Mouse (Mus musculus) lung, postnatal 25 days (tissue): ENCODE data around the gene Fam78b.

Experiments
- DNase-seq: peaks from one replicate; pipeline ENCODE4 v3.0.0; 2022; ENCODE audit warnings: low spot score

Gene Fam78b

DNA sequence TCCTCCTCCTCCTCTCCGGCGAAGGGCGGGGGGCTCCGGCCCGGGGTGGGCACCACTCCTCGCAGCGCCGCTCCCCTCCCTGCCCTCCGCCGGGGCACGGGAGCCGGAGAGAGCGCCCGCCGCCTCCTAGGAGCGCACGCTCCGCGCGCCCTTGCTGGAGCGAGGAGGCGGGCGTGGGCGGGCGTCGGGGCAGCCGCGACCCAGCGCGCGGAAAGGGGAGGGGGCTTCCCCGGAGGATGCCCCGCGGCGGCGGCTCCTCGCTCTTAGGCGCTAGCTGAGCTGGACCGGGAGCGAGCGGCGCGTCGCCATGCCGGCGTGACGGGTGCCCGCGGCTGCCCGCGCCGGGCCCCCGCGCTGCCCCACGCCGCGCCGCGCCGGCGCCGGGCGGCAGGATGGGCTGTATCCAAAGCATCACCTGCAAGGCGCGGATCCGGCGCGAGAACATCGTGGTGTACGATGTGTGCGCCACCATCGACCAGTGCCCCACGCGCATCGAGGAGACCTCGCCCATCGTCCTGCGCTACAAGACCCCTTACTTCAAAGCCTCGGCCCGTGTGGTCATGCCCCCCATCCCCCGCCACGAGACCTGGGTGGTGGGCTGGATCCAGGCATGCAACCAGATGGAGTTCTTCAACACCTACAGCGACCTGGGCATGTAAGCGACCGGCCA lies at the start of gene Fam78b:
TSS of gene Fam78b (plus strand) at position 244 of the 670 bp plus-strand sequence.
- no peak for DNase-seq

DNA sequence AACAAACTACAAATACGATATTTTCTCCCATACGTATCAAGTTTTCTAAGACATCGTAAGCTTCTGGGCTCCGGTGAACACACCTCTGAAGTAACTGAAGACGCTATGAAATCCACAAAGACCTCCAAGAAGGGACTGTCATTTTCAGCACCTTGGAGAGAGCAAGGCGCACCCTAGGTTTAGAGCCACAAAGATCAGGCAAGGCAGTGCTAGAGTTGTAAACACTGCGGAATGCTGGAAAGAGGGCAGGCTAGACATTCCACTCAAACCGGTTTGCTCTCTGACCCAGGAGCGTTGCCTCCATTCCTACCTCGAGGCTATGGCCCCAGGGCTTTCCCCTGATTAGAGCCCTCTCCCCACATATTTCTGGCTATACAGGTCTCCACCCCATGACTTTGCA lies 36.7 kb upstream of the Fam78b start:
- DNase-seq = no peak

DNA sequence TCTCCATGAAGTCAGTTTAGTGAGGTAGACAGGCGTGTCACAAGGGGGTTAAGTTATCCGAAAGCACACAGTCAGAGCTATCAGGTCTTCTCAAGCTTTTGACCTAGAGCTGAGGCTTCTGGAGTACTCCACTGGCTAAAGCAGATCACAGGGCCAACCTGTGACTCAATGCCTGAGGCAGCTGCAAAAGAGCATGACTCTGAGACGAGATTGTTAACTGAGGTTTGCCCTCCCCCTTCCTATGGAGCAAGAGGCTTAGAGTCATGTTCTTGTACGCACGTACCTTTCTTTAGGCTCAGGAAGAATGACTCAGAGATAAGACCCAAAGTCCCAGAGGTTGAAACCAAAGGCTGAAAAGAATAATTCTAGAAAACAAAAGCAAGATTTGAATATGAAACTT lies 32.9 kb upstream of the Fam78b start:
- DNase-seq = no peak

DNA sequence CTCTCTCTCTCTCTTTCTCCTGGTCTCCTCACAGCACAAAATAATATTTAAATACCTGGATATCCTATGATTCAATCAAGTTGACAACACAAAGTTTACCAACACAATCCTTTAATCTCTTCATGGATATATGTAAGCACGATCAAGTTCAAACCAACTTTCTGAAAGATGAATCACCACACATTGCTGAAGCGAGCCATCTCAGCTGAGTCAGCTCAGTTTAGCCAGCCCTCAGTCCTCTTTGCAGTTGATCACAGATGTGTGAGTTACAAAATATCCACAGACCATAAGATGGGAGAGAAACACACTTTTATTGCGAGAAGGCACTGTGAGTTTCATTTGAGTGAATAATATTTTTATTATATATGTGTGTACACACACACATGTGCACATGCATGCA lies 27.5 kb upstream of the Fam78b start:
- DNase-seq = no peak

DNA sequence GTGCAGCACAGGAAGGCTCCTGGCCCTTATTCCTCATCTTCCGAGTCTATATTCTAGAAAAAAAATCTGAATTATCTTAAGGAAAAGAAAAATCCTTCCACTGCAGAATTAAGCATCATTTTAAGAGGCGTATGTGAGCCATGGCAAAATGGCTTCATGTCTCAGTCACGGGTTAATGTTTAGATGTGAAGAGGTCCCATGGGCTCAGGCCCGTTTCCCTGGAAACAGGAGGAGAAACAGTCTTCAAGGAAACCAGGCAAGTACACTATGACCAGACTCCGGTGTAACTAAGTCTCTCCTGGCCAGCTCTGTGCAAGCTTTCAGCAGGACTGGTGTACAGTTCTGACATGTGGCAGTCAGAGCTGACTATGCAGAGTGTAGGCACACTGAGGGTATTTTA lies 22.6 kb upstream of the Fam78b start:
- no peak for DNase-seq

DNA sequence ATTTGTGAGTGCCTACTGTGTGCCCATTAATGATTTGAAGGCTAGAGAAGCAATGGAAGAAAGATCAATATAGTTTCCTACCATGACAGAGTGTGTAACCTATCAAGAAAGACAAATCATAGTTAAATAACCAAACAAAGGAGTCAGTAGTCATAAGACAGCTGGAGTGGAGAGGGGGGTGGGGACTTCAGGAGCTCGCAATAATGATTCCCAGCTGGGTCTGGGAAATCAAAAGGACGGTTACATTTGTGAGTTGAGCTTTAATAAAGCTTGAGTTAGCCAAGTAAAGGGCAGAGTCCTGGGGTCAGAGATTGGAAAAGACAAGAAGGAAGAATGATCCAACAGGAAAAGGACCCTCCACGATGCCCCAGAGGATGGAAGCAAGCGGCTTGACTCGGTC lies 7.0 kb upstream of the Fam78b start:
- DNase-seq = no peak

DNA sequence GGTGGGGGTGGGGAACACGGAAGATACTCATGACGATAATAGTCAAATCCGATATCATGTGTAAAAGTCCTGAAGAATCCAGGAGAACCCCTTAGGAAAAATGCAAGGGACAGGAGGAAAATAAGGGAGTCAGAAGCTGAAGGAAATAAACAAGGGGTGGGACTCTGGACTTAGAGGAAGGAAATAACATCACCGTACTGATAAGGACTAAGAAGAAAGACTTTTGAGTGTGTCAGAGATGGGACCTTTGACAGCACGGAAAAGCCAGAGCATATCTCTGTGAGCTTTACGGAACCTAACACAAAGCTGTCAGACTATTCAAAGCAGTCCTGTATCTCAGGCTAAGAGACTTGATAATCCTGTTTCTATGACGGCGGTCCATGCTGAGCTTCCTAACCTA lies 5.0 kb upstream of the Fam78b start:
- no peak for DNase-seq

DNA sequence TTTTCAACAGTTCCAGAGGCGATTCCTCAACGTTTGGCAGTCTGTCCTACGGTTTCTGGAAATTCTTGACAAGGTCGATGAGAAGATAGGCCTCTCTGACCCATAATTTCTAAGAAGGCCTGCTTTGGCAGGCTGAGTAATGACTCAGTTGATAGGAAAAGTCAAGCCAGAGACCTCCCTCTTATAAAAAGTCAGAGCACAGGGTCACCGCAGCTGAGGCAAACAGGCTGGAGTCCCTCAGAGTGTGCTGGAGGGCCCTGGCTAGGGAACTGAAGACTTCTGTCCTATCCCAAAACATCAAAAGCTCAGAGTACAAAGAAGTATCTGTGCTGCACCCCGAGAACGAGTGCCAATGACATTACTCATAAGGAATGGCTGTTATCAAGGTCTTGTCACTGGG lies 4.4 kb upstream of the Fam78b start:
- no peak for DNase-seq

DNA sequence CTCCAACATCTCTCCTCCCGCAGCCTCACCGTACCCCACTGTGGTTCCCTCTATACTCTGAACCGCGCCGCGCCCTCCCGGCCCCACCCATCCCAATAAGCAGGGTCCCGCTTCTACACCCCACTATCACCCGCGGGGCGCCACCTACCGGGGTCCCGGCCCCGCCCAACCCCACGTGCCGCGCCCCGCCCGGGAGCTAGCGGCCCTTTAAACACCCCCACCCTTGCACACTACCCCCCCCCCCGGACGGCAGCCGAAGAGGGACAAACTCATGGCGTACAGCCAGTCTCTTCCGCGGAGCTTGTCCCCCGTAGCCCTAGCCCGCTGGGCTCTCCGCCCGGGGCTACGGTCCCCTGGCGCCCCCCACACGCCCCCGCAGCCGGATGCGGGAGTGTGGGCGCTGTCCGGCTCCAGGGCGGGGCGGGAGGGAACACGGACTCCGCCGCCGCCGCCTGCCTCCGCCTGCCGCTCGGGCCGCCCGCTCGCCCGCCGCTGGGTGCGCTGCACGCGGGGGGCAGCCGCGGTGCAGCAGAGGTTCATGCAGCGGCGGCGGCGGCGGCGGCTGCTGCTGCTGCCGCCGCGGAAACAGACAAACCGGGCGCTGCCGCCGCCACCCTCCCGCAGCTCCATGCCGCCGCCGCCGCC lies 566 bp upstream of the Fam78b start:
- DNase-seq = peak; percentile 61

DNA sequence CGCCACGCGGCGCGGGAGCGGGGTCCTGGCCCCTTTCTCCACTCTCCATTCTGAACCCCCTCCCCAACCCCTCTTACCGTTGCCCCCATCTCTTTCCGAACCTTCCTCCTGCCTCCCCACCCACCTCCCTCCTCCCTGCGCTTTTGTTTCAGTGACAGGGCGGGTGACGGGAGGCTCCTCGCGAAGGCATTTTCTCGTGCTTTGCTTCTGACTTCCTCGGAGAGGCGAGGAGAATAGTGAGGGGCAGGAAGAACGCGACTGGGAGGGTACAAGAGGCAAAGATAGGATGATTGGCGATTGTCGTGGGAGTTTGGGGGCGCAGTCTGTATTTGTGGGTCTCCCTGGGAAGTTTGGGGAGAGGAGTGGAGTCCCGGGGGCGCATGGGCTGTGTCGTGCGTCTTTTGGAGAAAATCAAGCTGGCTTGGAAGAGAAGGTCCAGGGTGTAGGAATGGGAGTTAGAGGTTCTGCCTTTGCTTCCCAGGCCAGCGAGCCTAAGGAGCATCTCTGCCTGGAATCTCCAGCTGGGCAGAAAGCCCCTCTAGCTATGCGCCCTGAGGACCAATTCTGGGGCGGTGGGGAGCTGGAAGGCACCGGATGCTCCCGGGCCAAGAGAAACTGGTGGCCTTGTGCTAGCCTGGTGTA lies 748 bp downstream of the Fam78b start:
- DNase-seq = no peak

DNA sequence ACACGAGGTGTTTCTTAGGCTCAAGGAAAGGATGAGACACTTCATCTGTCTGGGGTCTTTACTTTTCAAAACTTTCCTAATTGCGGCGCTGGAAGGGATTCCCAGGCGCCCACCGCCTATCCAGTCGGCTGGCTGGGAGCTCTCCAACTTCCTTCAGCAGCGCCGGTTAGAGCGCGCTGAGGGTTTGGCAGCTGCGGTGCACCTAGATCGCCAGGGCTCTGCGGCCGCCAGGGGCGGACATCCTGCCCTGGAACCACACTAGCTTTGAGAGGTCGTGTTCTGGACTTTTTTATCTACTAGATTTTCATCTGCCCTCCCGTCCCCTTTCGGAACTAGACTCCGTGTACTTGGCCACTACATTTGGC lies 1.3 kb downstream of the Fam78b start:
- no peak for DNase-seq

DNA sequence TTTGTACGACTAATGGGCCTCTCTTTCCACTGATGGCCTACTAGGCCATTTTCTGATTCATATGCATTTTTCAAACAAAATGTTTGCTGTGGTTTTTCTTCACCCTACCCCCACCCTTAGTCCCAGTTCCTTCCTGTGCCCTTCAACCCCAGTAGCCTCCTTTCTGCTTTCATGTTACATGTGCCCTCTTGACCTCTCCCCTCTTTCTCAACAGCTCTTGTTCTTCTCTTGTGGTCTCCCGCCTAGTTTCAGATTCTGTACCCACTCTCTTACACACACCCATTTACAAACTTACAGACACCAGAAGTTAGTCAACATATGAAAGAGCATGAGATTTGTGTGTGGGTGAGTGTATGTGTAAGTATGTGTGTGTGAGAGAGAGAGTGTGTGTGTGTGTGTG lies 3.4 kb downstream of the Fam78b start:
- no peak for DNase-seq

DNA sequence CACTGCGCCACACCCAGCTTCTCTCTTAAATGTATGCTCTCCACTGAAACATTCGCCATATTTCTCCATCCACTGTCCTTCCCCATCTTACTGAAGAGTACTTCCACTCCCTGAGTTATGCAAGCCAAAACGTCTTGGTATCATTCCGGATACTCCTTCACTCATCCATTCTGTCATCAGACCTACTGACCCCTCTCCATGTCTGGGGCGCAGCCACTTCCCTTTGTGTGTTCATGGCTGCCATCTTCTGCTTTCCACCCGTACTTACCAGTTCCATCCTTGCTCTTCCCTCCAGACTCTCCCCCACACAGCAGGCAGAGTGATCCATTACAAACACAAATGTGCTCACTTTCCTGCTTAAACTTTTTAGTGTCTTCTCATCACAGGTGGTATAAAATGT lies 6.1 kb downstream of the Fam78b start:
- no peak for DNase-seq

DNA sequence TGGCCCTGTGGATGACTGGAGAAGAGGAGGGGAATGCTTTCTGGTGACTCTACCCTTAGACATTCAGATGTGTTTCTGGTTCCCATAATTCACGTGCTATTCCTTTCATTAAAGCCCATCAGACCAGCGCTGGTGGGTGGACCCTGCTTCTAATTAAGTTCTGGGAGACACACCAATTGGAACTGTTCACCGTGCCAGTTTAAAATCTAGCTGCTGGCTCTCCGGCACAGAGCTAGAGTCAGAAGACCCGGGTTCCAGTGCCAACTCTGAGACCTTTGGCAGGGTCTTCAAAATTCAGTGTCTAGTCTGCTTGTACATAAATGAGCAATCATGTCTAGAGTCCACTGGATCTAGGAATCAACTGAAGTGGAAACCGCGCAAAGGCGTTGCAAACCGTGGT lies 9.0 kb downstream of the Fam78b start:
- DNase-seq = no peak

DNA sequence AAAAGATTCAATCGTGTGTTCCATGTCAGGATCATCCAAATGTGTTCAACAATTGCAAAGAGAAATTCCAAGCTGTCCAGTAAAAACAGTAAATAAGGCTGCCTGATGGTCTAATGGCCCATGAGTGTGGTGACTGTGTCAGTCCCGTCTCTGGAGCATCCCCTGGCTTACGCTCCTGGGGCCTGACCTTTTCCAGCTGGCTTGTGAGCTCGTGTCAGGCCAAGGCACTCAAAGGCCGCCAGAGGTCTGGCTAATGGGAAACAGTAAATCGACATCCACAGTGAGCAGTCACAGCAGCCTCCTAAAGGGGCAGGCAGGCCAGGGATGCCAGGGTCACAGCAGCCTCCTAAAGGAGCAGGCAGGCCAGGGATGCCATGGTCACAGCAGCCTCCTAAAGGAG lies 10.1 kb downstream of the Fam78b start:
- no peak for DNase-seq

DNA sequence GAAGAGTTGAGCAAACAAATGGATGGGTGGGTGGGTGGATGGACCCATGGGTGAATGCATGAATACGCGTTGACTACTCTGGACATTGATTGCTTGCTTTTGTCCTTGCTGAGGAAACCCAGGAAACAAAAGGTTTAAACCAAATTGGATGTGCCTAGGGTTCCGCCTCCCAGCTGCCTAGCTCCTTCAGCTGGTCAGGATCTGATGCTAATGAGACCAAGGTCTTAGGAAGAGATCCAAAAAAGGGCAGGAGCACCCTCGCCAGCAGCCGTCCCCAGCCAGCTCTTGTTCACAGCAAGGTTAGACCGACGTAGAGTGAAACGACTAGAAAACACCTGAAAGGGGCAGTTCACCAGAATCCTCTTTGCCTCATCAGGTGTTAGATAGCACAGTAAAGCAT lies 11.4 kb downstream of the Fam78b start:
- DNase-seq = no peak

DNA sequence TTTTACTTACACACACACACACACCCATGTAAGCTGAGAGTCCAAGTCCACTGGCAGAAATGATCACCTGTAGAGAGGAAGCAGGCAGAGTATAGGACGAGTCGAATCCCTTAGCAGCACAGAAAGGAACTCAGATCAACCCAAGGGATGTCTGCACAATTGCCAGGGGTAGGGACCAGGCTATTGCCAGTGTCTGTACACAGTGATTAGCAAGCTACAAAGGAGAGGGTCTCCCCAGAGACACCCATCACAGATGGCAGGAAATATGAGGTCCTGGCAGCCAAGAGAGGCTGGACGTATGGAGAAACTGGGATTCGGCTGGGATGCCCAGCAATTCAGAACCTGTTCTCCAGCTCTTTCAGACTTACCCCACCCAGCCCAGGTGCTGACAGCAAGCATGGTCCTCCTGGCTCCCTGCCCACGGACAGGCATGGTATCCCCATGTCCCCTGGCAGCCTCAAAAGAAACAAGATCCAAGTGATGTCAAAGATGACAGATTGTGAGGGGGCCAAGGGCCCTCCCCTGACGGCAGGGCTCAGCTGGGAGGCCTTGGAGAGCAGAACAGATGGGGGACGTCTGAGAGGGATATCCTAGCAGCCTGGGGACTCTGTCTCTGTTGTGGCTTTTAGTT lies 12.1 kb downstream of the Fam78b start:
- DNase-seq = no peak

DNA sequence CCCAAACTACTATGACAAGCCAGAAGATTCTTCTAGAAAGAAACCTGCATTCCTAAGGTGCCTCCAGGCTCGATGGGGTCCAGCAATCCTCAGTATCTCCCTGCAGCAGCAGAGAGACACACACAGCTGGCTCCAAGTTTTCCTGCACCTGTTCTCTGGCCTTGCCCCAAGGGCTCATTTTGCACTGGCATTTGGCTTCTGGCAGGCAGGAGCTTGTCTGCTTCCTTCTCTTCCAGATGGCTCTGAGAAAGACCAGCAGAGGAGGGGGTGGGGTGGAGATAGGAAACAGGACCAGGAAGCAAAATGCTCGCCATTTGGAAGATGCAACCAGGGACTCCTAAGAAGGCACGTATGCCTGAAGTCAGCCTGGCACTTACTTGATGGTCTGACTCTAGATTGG lies 15.1 kb downstream of the Fam78b start:
- no peak for DNase-seq

DNA sequence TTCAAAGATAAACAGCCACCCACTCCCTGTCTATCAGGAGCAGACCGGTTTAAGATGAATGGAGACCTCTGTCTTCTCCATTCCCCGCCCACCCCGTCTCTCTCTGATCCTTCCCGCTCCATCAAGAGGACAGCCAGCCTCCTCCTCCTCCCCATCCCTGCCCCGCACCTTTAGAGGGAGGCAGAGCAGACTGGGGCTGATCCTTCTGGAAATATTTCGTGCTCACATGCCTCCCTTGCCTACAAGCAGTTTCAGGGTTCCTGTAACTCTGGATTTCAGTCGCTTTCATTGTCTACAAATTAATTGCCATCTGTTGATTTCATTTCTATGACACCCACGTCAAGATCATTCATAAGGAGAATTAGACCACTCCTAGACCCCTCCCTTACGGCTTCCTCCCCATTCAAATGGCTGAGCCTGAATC lies 20.8 kb downstream of the Fam78b start:
- DNase-seq = no peak

DNA sequence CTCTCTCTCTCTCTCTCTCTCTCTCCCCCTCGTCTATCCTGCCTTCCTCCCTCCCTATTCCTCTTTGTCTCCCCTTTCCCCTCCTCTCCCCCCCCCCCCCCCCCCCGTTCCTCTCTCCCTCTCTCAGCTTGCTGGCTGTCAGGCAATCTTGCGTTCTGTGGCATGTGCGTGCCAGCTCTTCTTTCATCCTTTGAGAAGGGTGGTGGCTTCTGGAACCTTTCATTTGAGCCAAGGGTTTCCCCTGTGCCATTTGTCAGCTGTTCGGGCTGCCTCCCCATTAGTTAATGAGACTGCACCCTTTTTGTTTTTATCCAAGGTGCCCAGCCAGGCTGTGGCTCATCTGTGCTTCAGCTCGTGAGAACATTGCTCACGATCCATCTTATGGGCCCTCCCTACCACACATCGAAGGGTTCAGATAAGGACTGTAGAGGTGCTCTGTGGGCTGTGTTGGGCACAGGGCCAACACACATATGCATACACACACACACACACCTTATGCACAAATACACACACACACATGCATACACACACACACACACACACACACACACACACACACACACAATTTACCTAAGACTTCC lies 21.4 kb downstream of the Fam78b start:
- no peak for DNase-seq

DNA sequence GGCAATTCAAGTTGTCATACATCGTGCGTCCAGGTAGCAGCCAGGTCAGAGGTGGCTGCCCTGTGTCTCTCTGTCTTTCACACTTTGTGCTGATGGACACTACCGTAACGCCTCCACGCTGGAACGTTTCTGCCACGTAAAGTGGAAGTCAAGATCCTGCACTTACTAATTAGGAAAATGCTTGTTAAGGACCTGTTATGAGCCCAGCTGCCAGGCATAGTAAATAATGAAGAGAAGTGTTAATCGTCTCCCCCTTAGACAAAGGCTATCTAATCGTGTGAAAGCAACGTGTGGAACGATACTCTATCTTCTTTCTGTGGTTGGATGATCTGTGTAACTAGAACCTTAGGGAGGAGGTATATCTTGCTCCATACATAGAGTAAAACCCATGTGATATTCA lies 22.6 kb downstream of the Fam78b start:
- no peak for DNase-seq

DNA sequence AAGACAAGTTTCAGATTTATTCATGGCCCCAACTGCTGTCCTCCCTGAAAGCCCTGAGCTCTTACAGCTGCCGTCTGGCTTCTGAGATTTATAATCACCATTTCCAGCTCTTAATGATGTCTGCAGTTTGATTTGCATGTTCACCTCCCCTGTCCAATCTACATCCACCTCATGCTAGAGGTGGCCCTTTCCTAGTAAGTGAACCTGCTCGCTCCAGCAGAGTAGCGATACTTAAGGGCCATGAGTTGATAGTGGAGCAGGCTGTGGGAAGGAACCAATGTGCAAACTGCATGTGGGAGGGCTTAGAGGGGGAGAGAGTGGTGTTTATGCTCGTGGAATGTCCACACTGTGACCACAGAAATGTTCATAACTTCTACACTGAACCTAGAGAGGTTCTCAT lies 23.7 kb downstream of the Fam78b start:
- DNase-seq = no peak

DNA sequence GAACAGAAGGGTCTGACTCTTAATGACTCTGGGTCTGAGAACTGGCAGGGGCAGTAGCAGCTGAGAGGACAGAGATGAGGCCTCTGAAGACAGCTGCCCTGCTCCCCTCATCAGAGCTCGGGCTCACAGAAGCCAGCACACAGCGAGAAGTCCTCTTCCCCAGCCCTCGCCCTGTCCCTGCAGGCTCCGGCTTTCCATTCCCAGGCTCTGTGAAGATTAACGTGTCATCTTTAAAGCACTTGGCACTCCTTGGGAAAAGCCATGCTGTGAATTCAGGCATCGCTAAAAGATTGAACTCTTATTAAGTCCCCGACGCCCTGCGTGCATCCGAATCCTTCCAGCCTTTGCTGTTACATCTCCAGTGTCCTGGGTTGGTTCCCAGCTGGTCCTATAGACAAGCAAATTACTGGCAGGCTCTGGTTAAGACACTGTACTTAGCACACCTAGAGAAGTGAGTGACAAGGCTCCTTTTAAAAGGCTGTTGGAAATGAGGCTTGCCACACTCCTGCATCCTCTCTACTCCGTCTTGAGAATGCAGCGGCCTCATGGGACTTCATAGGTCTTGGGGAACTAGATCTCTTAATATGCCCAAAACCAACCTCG lies 30.9 kb downstream of the Fam78b start:
- no peak for DNase-seq
